Mouse (Mus musculus) urinary bladder, postnatal 10 days (tissue): ENCODE data around the gene Slc9a3r2.
"Not testable (repeated sequence)": the region's sequence is repeated elsewhere in the genome, so short reads cannot be mapped to it uniquely, and the experiment has no call there.

Experiments
- DNase-seq: peaks from one replicate; pipeline ENCODE4 v3.0.0; 2022; ENCODE audit warnings: low spot score

Slc9a3r2 gene

GRCm38 (mm10) chr17:24650070-24650616 lies at the start of gene Slc9a3r2:
Gene Slc9a3r2 (minus strand): TSS chr17:24650327.
- DNase-seq = no peak

- DNase-seq = no peak
Observed at GRCm38 (mm10) chr17:24699473-24699872, 49.3 kb upstream of the Slc9a3r2 start.

DNA sequence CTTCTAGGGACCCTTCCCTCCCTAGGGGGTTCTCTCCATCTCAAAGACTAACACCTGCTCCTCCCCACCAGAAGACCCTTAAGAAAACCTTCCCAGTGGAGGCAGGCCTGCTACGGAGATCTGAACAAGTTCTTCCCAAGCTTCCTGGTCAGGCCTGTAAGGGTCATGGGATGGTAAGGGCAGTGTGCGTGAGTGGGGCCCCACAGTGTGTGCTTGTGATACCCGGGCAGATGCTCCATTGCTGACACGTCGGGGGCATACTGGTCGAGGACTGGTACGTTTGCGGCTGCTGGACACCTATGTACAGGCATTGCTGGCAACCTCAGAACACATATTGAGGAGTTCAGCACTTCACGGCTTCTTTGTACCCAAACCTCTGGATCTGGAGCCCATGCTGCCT lies 48.6 kb upstream of the Slc9a3r2 start:
- no peak for DNase-seq

- DNase-seq = no peak
Observed at GRCm38 (mm10) chr17:24697985-24698384, 47.9 kb upstream of the Slc9a3r2 start.

DNA sequence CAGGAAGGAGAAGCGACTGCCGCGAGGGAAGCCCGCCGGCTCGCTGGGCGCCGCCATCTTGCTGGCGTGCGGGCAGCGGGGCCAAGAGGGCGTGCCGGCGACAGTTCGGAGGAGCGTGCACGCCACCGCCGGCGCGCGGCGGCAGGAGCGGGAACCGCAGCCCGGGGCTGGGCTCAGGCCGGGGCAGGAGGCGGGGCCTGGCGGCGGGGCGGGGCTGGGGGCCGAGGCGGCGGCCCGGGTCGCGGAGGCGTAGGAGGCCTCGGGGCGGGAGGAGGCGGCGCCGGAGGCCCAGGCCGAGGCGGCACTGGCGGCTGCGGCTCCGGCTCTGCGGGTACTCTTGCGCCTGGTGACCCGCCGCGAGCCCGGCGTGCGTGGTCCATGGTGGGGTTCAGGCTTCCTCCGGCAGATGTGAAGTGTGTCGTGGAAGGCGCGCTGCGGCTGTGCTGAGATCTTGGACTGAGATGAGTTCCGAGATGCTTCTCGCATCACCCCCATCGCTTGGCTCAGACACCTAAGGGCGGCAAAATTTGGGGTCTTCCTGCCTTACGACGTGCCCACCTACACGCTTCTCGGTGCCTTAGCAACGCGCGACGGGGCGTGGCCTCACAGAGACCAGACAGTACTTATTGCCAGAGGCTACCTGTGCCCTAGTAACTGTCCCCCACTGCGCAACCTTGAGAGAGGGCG lies 46.0 kb upstream of the Slc9a3r2 start, which contains the start of the genes Gfer and Noxo1:
TSS of gene Gfer (minus strand) at position 146 of the 687 bp plus-strand sequence.
TSS of gene Noxo1 (plus strand) at position 224 of the 687 bp plus-strand sequence.
- peak; percentile 44 for DNase-seq

DNA sequence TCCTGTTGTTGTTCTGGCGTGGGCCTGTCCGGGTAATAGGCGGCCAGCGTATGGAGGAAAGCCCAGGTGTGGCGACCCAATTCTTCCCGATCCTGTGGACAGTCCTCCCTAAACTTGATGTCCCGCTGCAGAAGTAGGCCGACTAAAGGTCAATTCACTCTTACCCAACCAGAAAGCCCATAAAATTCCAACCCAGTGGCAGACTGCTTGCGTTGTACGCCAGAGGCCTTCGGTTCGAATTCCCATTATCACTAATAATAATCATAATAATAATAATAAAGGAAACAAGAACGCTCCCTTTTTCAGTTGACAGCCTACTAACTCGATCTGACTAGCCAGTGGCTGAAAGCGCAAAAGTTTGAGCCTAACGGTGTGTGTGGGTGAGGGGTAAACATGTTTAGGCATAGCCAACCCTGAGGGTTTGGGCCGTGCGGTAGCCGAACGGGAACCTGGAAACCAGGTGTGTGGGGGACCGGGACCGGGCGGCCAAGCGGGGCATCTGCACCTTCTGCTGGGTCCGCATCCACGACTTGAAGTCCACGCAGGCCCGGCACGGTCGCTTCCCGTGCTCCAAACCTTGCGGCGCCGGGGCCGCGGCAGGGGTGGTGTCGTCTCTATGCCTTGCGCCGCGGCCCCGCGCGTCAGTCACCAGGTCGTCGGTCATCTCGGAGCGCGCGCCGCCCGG lies 45.3 kb upstream of the Slc9a3r2 start:
- no peak for DNase-seq

DNA sequence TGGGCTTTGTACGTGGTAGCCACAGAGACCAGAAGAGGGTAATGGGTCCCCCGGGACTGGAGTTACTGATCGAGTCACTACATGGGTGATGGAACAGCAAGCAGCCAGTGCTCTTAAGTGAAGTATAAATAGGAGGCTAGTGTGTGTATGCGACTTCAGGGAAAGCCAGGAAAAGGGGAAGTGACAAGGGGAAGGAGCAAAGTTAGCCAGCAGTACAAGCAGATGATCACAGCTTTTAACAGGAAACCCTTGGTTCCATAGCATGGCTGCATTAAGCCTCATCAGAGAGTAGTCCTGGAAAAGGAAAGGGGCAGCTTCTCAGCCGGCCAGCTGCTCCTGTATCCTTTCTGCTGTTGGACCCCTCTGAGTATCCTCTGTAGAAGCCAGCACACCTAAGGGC lies 42.3 kb upstream of the Slc9a3r2 start:
- no peak for DNase-seq

DNA sequence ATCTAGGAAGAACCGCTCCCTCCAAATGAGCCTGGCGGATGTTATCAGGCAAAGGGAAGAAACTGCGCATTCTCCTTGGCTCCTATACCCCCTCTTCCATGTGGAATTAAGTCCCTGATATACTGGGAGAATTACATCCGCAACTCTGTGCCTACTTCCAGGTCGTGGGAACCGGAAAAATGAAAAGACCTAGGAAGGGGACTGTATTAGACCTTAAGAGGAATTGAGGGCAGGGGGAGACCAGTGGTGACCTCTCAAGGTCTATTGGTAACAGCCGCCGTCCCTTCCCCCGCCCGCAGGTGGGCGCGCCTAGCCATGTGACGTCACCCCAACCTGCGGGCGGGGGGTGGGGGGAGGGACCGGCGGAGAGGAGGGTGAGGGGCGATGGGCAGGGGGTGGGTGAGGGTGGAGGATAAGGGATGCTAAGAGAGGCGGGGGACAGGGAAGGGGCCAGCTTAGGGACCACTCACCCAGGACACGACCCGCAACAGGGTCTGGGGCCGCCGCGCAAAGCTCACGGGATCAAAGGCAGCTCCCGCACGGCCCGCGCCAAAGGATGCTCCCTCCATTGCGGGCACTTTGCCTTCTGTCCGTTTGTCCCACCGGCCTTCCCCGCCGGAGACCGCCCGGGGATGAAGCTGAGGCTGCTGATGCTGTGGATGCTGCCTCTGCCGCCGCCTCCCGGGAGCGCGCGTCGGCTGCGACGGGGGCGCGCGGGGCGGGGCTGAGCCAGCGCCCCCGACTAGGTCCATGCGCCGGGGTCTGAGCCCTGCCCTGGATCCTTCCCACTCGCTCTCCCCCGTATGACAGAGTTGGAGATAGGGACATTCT lies 39.3 kb upstream of the Slc9a3r2 start, which contains the start of gene Syngr3:
TSS of gene Syngr3 (minus strand) at position 705 of the 831 bp plus-strand sequence.
- DNase-seq = no peak

- DNase-seq = no peak
Observed at GRCm38 (mm10) chr17:24687599-24687998, 37.5 kb upstream of the Slc9a3r2 start.

DNA sequence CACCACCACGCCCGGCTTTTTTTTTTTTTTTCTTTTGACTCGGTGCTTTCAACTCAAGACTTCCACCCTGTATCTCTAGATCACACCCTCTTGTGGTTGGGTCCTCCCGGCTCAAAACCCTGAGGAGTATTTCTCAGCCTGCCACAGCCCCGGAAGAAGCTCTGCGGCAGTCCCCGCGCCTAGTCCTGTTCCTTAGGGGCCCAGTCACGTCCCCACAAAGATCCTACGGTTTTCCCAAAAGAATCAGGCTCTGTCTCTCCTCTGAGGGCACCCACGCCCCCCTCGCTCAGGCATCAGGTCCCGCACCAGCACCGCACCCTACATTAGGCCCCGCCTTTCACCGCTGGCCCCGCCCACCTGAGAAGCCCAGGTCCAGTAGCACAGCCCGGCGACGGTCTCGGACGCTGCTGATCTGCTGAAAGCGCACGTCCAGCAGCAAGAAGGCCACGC lies 37.0 kb upstream of the Slc9a3r2 start:
- DNase-seq = no peak

DNA sequence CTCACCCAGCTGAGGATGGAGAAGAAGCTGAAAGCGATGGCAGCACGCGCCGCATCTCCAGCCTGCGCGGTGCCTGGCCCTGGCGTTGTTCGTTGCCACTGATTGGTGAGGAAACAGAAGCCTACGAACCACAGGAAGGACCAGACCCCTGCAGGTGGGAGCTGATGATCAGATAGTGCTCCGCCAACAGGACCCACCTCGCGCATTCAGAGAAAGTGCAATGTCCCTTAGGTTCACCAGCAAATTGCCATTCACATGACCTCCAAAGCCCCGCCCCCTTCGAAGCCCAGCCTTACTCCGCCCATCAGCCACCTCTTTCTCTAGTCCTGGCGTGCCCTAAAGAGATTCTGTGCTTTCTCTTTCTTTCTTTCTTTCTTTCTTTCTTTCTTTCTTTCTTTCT lies 36.4 kb upstream of the Slc9a3r2 start:
- no peak for DNase-seq

GRCm38 (mm10) chr17:24677500-24678080 lies 27.5 kb upstream of the Slc9a3r2 start:
- no peak for DNase-seq

DNA sequence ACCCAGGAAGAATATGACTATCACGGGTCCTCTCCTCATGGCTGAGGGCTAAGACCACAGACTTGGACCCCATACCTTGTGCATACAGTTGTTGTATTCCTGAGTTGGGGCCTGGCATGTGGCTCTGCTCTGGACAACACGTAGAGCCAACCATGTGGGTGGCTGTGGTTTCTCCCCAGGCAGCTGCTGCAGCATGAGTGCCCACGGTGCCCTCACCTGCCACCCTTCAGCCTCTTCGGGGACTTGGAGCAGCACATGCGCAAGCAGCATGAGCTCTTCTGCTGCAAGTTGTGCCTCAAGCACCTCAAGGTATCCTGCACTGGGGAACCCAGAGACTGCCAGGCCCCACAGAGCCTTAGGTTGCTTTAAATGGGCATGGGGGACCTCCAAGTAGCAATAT lies 26.8 kb upstream of the Slc9a3r2 start:
- DNase-seq = no peak

- no peak for DNase-seq
Observed at GRCm38 (mm10) chr17:24676187-24676586, 26.1 kb upstream of the Slc9a3r2 start.

DNA sequence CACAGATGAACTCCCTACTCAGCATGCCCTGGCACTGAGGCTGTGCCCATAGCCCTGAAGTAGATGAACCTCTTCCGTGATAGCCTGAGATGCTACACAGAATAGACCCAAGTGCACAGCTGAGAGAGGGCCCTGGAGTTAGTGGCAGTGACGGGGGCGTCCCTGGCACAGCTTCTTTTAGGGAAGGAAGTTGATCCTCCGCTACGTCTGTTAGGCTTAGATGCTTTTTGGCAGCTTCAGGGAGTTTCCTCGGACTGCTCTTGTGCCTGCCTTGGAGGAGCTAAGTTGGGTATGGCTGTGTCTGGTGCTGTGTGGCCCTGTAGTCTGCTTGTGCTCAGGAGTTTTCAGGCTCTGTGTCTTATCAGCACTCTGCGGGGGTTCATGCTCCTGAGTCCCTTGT lies 24.1 kb upstream of the Slc9a3r2 start:
- no peak for DNase-seq

GRCm38 (mm10) chr17:24672141-24672540 lies 22.0 kb upstream of the Slc9a3r2 start:
- no peak for DNase-seq

- no peak for DNase-seq
Observed at GRCm38 (mm10) chr17:24671346-24671745, 21.2 kb upstream of the Slc9a3r2 start.

DNA sequence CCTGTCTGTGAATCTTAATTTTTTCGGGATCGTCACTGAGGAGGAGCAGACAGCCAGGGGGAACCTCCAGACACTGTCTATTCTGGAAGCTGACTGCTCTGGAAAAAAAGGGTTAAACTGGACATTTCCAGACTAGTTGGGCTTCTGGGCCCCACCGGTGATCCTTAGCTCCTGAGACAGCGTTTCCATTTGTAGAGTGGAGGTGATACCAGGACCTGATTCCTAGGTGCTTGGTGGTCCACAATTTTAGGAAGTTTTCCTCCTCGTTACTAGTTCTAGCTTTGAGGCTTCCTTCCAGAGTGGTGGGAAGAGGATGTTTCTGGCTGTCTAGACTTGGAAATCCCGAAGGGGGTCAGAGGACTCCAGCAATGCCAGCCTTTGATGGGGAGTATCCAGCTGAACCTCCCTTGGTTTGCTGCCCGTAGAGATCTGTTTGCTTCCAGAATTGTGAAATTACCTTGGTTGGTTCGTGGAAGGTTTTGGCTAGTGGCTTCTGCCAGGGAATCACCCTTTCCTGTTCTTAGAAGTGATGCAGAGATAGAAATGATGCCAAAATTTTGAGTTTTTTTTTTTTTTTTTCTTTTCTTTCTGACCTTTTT lies 20.2 kb upstream of the Slc9a3r2 start:
- DNase-seq = no peak

DNA sequence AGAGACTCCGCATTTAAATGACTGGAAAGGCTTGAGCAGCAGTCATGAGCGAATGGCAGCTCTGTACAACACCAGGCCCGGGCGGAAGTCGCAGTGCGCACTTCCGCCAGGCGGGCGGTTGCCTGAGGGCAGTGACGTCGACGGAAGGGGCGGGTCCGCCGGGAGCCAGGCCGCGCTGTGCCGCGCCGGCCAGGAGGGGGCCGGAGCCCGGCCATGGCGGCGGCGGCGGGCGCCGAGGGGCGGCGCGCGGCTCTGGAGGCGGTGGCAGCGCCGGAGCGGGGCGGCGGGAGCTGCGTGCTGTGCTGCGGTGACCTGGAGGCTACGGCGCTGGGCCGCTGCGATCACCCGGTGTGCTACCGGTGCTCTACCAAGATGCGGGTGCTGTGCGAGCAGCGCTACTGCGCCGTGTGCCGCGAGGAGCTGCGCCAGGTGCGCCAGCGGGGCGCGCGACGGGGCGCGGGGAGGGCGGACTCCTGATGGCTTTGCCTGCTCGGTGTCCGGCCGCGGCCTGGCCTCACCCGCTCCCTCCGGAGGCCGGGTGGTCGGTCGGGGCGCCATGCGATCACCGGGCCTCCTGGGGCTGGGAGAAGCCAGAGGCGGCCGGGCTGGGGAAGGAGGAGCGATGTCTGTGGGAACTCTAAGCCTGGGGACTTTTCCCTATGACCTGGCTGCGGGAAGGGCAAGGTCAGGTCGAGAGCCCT lies 19.6 kb upstream of the Slc9a3r2 start, which contains the start of gene Zfp598:
TSS of gene Zfp598 (plus strand) at position 143 of the 701 bp plus-strand sequence.
- peak; percentile 85 for DNase-seq

DNA sequence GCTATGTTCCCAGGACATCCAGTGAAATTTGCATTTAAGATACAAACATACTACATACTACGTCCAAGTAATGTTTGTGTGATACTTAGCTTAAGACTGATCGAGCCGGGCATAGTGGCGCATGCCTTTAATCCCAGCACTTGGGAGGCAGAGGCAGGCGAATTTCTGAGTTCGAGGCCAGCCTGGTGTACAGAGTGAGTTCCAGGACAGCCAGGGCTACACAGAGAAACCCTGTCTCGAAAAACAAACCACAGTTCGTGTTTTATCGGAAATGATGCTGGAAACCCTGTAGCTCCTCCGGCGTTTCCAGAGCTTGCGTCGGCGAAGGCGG lies 19.1 kb upstream of the Slc9a3r2 start:
- DNase-seq = not testable (repeated sequence)

GRCm38 (mm10) chr17:24667416-24667815 lies 17.3 kb upstream of the Slc9a3r2 start:
- DNase-seq = no peak
